Mouse (Mus musculus): ENCODE results near the gene E4f1. TPM values are rescaled to one million over a fixed set of nuclear protein-coding genes. Genes with fewer than 3 reads are reported as not detected.
"Not testable (repeated sequence)": the region's sequence is repeated elsewhere in the genome, so short reads cannot be mapped to it uniquely, and the experiment has no call there.

E4f1 gene
- polyA plus RNA-seq, 1 experiment from 2014 or later, result 8.3 TPM

DNA sequence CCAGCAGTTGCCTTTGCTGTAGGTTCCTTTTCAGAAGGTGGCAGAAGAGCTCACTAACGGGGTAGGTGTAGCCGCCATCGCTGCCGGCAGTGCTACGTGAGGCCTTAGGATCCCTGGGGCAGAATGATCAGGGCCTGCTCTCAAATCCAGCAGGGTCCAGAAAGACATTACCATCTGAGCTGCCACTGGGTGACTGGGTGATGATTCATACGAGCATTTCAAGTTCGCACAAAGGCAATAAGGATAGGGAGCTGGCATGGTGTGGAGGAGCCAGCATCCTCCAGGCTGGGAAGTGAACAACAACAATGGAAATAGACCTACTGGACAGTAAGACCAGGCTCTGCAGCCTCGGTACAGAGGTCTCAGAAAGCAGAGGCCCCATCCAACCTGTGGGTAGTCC, 29.7 kb downstream of the E4f1 start:
- no peak for ATAC-seq
- 90% methylated on average over 8 of the region's 8 CpGs for WGBS
- DNase-seq (ENCODE audit: low spot score), result no peak
- H3K9ac ChIP-seq (ENCODE audit: low read length), result no peak overlapping the region
- H3K27me3 ChIP-seq (replicated peaks; ENCODE audit: control insufficient read depth, insufficient read depth, low read length), result no peaks in the 10 kb centered on the region
- no peaks in the 10 kb centered on the region for H3K4me1 ChIP-seq (ENCODE audit: control insufficient read depth, insufficient read depth, low read length)
- H3K4me2 ChIP-seq (ENCODE audit: low read length), result no peak overlapping the region
- H3K9me3 ChIP-seq (replicated peaks; ENCODE audit: control insufficient read depth, low read length), result no peaks in the 10 kb centered on the region
- H3K27ac ChIP-seq (ENCODE audit: low read depth, low read length), result no peak overlapping the region
- H3K4me3 ChIP-seq (ENCODE audit: low read depth, low read length), result no peak overlapping the region
- H3K36me3 ChIP-seq (ENCODE audit: control insufficient read depth, insufficient read depth, low read length), result peaks cover 88% of the 10 kb centered on the region

DNA sequence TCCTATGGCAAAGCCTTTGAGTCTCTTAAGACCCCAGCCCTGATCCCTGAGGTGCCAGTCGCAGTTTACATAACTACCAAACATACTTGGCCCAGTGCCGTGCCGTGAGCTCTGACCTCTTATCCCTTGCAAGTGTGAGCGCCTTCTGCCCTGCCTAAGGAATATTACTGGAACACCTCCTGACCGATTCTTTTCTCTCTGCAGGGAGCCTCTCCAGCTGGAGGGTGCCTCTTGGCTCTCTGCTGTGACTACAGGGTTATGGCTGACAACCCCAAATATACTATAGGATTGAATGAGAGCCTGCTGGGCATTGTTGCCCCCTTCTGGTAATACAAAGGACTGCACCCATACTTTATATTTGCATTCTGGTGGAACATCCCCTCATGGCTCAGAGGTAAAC, 33.1 kb downstream of the E4f1 start:
- peaks cover 61% of the 10 kb centered on the region for H3K36me3 ChIP-seq (ENCODE audit: control insufficient read depth, insufficient read depth, low read length)
- no peak overlapping the region for H3K4me3 ChIP-seq (ENCODE audit: low read depth, low read length)
- no peaks in the 10 kb centered on the region for H3K27me3 ChIP-seq (replicated peaks; ENCODE audit: control insufficient read depth, insufficient read depth, low read length)
- H3K4me1 ChIP-seq (ENCODE audit: control insufficient read depth, insufficient read depth, low read length), result no peaks in the 10 kb centered on the region
- H3K9ac ChIP-seq (ENCODE audit: low read length), result no peak overlapping the region
- H3K9me3 ChIP-seq (replicated peaks; ENCODE audit: control insufficient read depth, low read length), result no peaks in the 10 kb centered on the region
- no peak overlapping the region for H3K27ac ChIP-seq (ENCODE audit: low read depth, low read length)
- no peak overlapping the region for H3K4me2 ChIP-seq (ENCODE audit: low read length)
- 0 out of 2 replicates have a peak, but pooled peaks have one; percentile 23 for ATAC-seq
- 74% methylated on average over 5 of the region's 5 CpGs for WGBS
- peak; percentile 62 for DNase-seq (ENCODE audit: low spot score)

GRCm38 (mm10) chr17:24429201-24429983, 40.7 kb downstream of the E4f1 start:
- Histone ChIP-seq H3K27ac (ENCODE audit: low read depth, low read length) (no peak overlapping the region), H3K27me3 (replicated peaks; ENCODE audit: control insufficient read depth, insufficient read depth, low read length) (no peaks in the 10 kb centered on the region), H3K4me3 (ENCODE audit: low read depth, low read length) (no peak overlapping the region), H3K36me3 (ENCODE audit: control insufficient read depth, insufficient read depth, low read length) (peaks cover 15% of the 10 kb centered on the region), H3K4me1 (ENCODE audit: control insufficient read depth, insufficient read depth, low read length) (no peaks in the 10 kb centered on the region), H3K4me2 (ENCODE audit: low read length) (no peak overlapping the region), H3K9me3 (replicated peaks; ENCODE audit: control insufficient read depth, low read length) (no peaks in the 10 kb centered on the region), H3K9ac (ENCODE audit: low read length) (no peak overlapping the region)
- 87% methylated on average over 14 of the region's 14 CpGs for WGBS
- no peak for DNase-seq (ENCODE audit: low spot score)
- no peak for ATAC-seq

GRCm38 (mm10) chr17:24427170-24427557, 42.9 kb downstream of the E4f1 start:
- H3K9me3 ChIP-seq (replicated peaks; ENCODE audit: control insufficient read depth, low read length), result no peaks in the 10 kb centered on the region
- no peak overlapping the region for H3K27ac ChIP-seq (ENCODE audit: low read depth, low read length)
- 5% methylated on average over 8 of the region's 8 CpGs for WGBS
- no peaks in the 10 kb centered on the region for H3K4me1 ChIP-seq (ENCODE audit: control insufficient read depth, insufficient read depth, low read length)
- peak overlapping the region; percentile 64 for H3K4me2 ChIP-seq (ENCODE audit: low read length)
- ATAC-seq, result no peak
- peak overlapping the region; percentile 85 for H3K9ac ChIP-seq (ENCODE audit: low read length)
- no peaks in the 10 kb centered on the region for H3K27me3 ChIP-seq (replicated peaks; ENCODE audit: control insufficient read depth, insufficient read depth, low read length)
- peaks cover 30% of the 10 kb centered on the region for H3K36me3 ChIP-seq (ENCODE audit: control insufficient read depth, insufficient read depth, low read length)
- no peak for DNase-seq (ENCODE audit: low spot score)
- peak overlapping the region; percentile 66 for H3K4me3 ChIP-seq (ENCODE audit: low read depth, low read length)

DNA sequence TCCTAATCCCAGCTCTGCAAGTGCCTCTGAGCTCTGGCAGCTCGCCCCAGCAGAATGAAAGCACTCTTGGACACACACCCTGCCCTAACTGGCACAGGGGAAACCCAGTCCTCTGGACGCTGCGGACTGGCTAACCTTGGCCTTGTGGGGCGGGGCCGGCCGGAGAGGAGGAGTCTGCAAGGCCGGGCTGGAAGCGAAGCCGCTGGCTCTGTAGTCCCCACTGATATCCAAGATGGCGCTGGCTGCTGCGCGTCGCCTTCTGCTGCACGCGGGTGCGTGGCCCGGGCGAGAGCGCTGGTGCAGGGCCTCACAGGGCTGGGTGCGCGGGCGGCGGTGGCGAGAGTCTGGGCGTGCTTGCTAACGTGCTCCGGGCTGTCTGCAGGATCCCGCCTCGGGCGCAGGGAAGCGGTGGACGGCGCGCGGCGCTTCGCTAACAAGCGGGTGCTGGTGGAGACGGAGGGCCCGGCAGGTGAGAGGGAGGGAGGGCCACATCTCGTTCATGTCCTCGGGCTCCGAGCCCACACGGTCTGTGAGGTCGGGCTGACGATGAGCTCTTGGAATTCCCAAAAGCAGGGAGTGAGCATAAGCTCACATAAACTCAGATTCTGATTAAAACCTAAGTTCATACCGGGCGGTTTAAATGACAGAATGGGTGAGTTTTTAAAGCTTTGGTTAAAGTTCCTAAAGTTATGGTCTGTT, 43.5 kb downstream of the E4f1 start, which contains the start of gene Eci1:
Eci1 (plus strand) TSS at position 171 of the 699 bp plus-strand sequence.
- Histone ChIP-seq H3K4me3 (ENCODE audit: low read depth, low read length) (peak within 1 kb of the TSS; percentile 66), H3K4me2 (ENCODE audit: low read length) (peak within 1 kb of the TSS; percentile 64), H3K9ac (ENCODE audit: low read length) (peak within 1 kb of the TSS; percentile 85), H3K27me3 (replicated peaks; ENCODE audit: control insufficient read depth, insufficient read depth, low read length) (no peaks in the 10 kb centered on the region), H3K4me1 (ENCODE audit: control insufficient read depth, insufficient read depth, low read length) (no peaks in the 10 kb centered on the region), H3K36me3 (ENCODE audit: control insufficient read depth, insufficient read depth, low read length) (peaks cover 36% of the 10 kb centered on the region), H3K27ac (ENCODE audit: low read depth, low read length) (peak within 1 kb of the TSS; percentile 95), H3K9me3 (replicated peaks; ENCODE audit: control insufficient read depth, low read length) (no peaks in the 10 kb centered on the region)
- DNase-seq (ENCODE audit: low spot score) (peak; percentile 93), ATAC-seq (peak; percentile 97)
- WGBS, result under 1% methylated on average over 48 of the region's 48 CpGs

- WGBS, result 85% methylated on average over 7 of the region's 7 CpGs
- no peak for DNase-seq (ENCODE audit: low spot score)
- Histone ChIP-seq H3K36me3 (ENCODE audit: control insufficient read depth, insufficient read depth, low read length) (peaks cover 43% of the 10 kb centered on the region), H3K27ac (ENCODE audit: low read depth, low read length) (peak overlapping the region; percentile 95; the same call in 1 of the 2 replicates), H3K27me3 (replicated peaks; ENCODE audit: control insufficient read depth, insufficient read depth, low read length) (no peaks in the 10 kb centered on the region), H3K9ac (ENCODE audit: low read length) (no peak overlapping the region), H3K4me3 (ENCODE audit: low read depth, low read length) (peak overlapping the region; percentile 66; the same call in 1 of the 2 replicates), H3K4me2 (ENCODE audit: low read length) (no peak overlapping the region; the same call in 1 of the 2 replicates), H3K9me3 (replicated peaks; ENCODE audit: control insufficient read depth, low read length) (no peaks in the 10 kb centered on the region), H3K4me1 (ENCODE audit: control insufficient read depth, insufficient read depth, low read length) (no peaks in the 10 kb centered on the region)
- ATAC-seq, result no peak
These were observed 44.2 kb downstream of the E4f1 start for GRCm38 (mm10) chr17:24425905-24426304.

GRCm38 (mm10) chr17:24425326-24425725, 44.8 kb downstream of the E4f1 start:
- 79% methylated on average over 5 of the region's 8 CpGs for WGBS

GRCm38 (mm10) chr17:24424489-24424888, 45.6 kb downstream of the E4f1 start:
- Histone ChIP-seq H3K4me1 (ENCODE audit: control insufficient read depth, insufficient read depth, low read length) (no peaks in the 10 kb centered on the region), H3K4me2 (ENCODE audit: low read length) (no peak overlapping the region), H3K9me3 (replicated peaks; ENCODE audit: control insufficient read depth, low read length) (no peaks in the 10 kb centered on the region), H3K9ac (ENCODE audit: low read length) (no peak overlapping the region), H3K27me3 (replicated peaks; ENCODE audit: control insufficient read depth, insufficient read depth, low read length) (no peaks in the 10 kb centered on the region), H3K36me3 (ENCODE audit: control insufficient read depth, insufficient read depth, low read length) (peaks cover 57% of the 10 kb centered on the region), H3K27ac (ENCODE audit: low read depth, low read length) (no peak overlapping the region), H3K4me3 (ENCODE audit: low read depth, low read length) (no peak overlapping the region)
- DNase-seq (ENCODE audit: low spot score) (no peak), ATAC-seq (no peak)
- 95% methylated on average over 5 of the region's 5 CpGs for WGBS

More at GRCm38 (mm10) chr17:24425326-24425725, 44.8 kb downstream of the E4f1 start:
- not testable (repeated sequence) for H3K4me2 ChIP-seq (ENCODE audit: low read length); ATAC-seq; H3K4me1 ChIP-seq (ENCODE audit: control insufficient read depth, insufficient read depth, low read length); H3K9ac ChIP-seq (ENCODE audit: low read length); H3K4me3 ChIP-seq (ENCODE audit: low read depth, low read length); DNase-seq (ENCODE audit: low spot score); H3K27me3 ChIP-seq (replicated peaks; ENCODE audit: control insufficient read depth, insufficient read depth, low read length); H3K9me3 ChIP-seq (replicated peaks; ENCODE audit: control insufficient read depth, low read length); H3K27ac ChIP-seq (ENCODE audit: low read depth, low read length)
- peaks cover 49% of the 10 kb centered on the region for H3K36me3 ChIP-seq (ENCODE audit: control insufficient read depth, insufficient read depth, low read length)

DNA sequence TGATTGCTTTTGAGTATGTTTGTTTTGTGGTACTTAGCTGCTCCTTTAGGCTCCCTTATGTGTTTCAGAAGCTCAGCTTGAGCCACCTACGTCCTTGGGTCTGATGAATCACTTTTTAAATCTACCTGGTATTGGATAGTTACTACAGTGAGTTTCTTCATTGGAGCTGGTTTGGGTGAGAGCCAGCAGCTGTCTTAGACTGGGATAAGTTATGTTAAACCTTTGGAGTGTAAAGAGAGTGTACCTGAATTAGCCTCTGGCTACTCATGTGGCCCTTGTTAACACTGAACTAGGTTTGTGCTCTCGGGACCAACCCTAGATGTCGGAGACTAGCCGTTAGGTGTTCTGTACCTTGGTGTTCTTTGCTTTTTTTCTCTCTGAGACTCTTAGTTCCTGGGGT, 47.0 kb downstream of the E4f1 start:
- no peak overlapping the region for H3K4me3 ChIP-seq (ENCODE audit: low read depth, low read length)
- 93% methylated on average over 4 of the region's 4 CpGs for WGBS
- H3K36me3 ChIP-seq (ENCODE audit: control insufficient read depth, insufficient read depth, low read length), result peaks cover 71% of the 10 kb centered on the region
- no peaks in the 10 kb centered on the region for H3K27me3 ChIP-seq (replicated peaks; ENCODE audit: control insufficient read depth, insufficient read depth, low read length)
- no peak overlapping the region for H3K4me2 ChIP-seq (ENCODE audit: low read length)
- H3K4me1 ChIP-seq (ENCODE audit: control insufficient read depth, insufficient read depth, low read length), result no peaks in the 10 kb centered on the region
- DNase-seq (ENCODE audit: low spot score) (no peak), ATAC-seq (no peak)
- no peaks in the 10 kb centered on the region for H3K9me3 ChIP-seq (replicated peaks; ENCODE audit: control insufficient read depth, low read length)
- H3K27ac ChIP-seq (ENCODE audit: low read depth, low read length), result no peak overlapping the region
- H3K9ac ChIP-seq (ENCODE audit: low read length), result no peak overlapping the region

All from forebrain, embryonic 14.5 days (tissue).